Mouse (Mus musculus) right cerebral cortex, postnatal 10 days (tissue): ENCODE data around the gene 3110082I17Rik.

ENCODE experiments used
- DNase-seq, 2 experiments: peaks; one replicate each; pipeline ENCODE4 v3.0.0; 2021; ENCODE audit warnings: low spot score in 2 of 2

3110082I17Rik gene

GRCm38 (mm10) chr5:139327634-139328020 lies 132.7 kb downstream of the 3110082I17Rik start:
- no peak for DNase-seq

DNA sequence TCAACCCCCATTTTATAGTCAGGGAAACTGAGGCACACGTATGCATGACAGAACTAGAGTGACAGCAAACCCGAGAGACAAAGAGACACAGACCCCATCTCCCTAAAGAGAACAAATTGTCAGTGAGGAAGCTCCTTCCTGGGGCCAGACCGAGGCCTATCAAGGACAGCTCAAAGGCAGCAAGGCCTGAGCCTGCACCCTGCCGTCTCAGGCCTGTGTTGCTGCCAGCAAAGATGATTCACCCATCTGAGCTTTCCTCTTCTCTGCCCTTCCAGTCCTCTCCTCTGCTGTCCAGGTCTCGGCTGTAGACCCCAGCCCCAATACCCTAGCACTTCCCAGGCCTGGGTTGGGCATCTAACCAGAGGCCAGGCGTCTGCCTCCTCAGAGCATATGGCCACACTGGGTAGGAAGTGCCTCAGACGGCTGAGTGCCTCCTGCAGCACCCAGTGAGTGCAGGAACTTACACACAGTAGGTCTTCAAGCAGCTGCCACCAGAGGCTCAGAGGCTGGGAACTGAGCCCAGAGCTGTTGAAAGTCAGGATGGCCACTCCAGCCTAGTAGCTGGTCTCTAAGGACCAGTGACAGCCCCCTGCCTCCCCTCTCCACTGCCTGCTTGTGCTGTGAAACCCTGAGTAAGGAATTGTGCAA lies 133.2 kb downstream of the 3110082I17Rik start:
- no peak for DNase-seq

GRCm38 (mm10) chr5:139326111-139326696 lies 134.1 kb downstream of the 3110082I17Rik start:
- no peak for DNase-seq

- peak; percentile 75 to 78 for DNase-seq
Observed at GRCm38 (mm10) chr5:139325395-139325966, 134.8 kb downstream of the 3110082I17Rik start, which contains the start of gene Adap1. TSS of gene Adap1 (minus strand) at chr5:139325622.

DNA sequence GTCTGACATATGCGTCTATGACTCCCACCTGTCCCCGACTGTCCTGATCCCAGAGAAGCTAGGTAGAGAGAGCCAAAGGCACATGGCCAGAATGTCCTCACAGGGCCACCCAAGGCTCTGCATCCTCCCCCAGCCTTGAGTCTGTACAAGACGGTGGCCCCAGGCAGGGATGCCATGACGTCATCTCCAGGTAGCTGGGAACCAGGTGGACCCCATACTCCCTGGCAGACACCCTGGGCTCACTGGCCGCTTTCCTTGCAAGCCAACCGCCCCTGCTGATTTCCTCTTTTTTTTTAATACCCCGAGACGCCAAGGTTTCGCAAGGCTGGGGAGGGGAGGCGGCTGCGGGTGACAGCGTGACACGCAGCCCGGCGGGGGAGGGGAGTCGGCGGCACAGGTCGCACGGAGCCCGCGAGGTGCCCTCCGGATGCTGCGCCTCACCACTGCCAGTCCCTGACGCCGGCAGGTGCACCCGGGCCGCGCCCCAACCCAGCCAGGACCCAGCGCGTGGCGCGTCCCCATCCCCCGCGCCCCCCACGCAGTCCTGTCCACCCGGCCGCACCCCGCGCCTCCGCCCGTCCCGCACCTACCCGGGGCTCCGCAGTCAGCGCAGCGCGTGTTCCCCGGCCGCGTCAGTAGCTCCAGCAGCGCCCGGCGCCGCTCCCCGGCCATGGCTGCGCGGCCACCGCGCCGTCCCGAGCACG lies 135.5 kb downstream of the 3110082I17Rik start:
- DNase-seq: peak; percentile 62 to 76

- DNase-seq: peak in 1 of 2 experiments; percentile 64
Observed at GRCm38 (mm10) chr5:139324045-139324491, 136.3 kb downstream of the 3110082I17Rik start.

GRCm38 (mm10) chr5:139323260-139323924 lies 136.9 kb downstream of the 3110082I17Rik start:
- peak; percentile 61 to 68 for DNase-seq

DNA sequence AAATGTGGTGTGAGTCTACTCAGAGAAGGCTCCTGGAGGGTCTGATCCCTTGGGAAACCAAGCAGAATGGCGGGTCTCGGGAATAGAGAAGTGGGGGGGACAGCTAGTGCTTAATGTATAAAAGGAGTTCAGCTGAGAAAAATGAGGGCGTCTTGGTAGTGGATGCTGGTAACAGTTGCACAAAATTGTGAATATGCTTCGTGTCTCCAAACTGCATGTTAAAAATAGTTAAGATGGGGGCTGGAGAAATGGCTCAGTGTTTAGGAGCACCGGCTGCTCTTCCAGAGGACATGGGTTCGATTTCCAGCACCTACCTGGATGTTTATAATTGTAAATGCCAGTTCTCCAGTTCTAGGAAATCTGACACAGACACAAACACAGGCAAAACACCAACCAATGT lies 139.0 kb downstream of the 3110082I17Rik start:
- DNase-seq: no peak

DNA sequence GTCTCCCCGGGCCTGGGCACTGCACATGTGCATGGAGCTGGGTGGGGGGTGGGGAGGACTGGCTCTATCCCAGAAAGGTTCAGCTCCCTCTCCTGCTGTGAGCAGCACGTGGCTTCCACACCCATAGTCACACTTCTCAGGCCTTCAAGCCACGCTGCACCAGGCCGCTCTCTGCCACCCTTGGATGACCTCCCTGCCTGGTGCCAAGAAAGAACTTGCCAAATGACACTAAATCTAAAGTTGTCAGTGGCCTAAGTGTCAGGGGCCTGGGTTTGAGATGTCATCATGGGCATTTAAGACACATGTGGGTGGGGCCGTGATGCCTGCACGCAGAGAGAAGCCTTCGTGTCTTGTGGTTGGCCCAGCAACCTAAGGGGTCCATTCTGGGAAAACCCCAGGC lies 139.9 kb downstream of the 3110082I17Rik start:
- DNase-seq: no peak

DNA sequence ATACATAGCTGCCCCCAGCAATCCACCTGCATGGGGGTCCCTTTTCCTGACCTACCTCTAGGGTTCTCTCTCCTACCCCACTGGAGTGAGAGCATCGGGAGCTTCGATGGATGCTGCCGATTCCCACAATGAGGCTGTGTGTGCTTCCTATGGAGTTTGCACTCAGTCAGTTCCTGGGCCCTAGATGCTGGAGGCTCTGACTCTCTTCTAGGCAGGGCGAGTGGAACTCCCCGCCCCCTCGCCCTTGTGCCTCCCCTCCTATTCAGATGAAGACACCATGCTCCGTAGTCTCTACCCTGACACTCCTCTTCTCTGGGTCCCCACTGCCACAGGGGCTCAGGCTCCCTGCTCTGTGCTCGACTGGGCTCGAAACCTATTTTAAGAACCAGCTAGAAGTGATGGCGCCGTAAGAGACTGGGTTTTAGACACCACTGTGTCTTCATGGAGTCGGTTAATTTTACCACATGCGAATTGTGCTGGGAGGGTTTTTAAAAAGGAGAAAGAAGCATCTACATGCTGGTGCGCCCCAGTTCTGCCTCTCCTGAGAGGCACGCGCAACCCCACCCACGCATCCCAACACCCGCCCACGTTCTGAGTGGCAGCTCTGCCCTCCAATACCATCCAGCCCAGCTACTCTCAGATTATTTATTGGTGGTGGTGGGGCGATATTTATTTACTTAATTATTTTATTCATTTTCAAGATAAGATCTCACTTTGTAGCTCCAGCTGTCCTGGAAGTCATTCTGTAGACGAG lies 142.4 kb downstream of the 3110082I17Rik start:
- DNase-seq: peak; percentile 71 to 77

GRCm38 (mm10) chr5:139316982-139317675 lies 143.2 kb downstream of the 3110082I17Rik start:
- no peak for DNase-seq

DNA sequence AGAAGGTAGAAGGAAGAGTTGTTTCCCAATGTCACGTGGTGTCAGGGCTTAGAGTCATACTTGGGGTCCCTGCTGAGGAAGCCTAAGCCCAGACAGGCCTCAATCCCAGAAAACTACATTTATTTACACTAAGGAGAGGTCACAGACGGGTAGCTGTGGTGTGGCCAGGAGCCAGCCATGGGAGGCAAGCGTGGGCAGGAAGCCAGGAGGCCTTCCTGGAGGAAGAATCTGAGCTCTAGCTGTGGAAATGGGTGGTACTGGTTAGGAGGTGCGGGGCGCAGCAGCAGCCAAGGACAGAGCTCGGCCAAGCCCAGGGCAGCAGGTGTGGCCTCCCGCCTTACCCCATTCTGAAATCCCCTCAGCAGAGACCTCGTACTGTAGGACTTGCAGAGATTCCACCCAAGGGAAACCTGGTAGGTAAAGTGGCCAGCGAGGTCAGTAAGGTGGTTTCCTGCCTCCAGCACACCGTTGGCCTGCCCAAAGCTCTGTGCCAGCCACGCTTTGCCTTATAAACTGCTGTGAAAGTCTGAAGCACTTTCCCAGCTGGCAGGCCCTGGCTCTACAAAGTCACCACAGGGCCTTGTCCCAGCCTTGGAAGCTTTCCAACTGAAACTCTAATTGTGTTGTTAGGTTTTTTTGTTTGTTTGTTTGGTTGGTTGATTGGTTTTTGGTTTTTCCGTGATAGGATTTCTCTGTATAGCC lies 145.2 kb downstream of the 3110082I17Rik start:
- DNase-seq: no peak

- DNase-seq: no peak
Observed at GRCm38 (mm10) chr5:139313536-139313935, 146.8 kb downstream of the 3110082I17Rik start.

DNA sequence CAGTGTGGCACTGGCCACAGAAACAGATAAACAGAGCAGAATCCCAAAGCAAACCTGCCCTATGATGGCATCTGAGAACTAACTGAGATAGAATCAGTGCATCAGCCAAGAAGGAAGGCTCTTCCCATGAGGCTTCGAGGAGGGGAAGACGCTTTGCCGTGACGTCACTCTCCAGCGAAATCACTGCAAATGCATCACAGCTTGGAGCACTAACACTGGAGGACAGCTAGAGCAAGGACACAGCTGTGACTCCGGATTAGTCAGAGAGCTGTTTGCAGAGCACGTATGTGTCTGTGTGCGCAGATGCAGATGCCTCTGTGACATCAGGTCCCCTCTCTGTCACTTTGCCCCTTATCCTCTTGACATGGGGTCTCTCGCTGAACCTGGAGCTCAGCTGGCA lies 148.5 kb downstream of the 3110082I17Rik start:
- no peak for DNase-seq

GRCm38 (mm10) chr5:139310477-139310876 lies 149.8 kb downstream of the 3110082I17Rik start:
- DNase-seq: no peak

GRCm38 (mm10) chr5:139309946-139310345 lies 150.4 kb downstream of the 3110082I17Rik start:
- DNase-seq: no peak
